Mouse (Mus musculus) heart, embryonic 11.5 days (tissue): Measurements from ENCODE around the gene Rflna. TPM values are rescaled to one million over a fixed set of nuclear protein-coding genes. Genes with fewer than 3 reads are reported as not detected.

Source experiments
- ATAC-seq: fragments of 200-750 bp; cut with Nextera tagmentation; replicated peaks from 2 replicates; pipeline ENCODE4 v1.8.0; 2017; ENCODE audit warnings: moderate library complexity; ENCODE audit not compliant: insufficient number of reproducible peaks, low FRiP score, low TSS enrichment
- H3K27ac ChIP-seq: fragments of 300-500 bp; sonication (generic); 2 replicates; pipeline ENCODE4 v1.5.1; 2014; ENCODE audit warnings: mild to moderate bottlenecking, low read depth, low read length
- H3K27me3 ChIP-seq: fragments of 300-500 bp; sonication (generic); 2 replicates; pipeline ENCODE4 v1.6.1; 2014; ENCODE audit warnings: mild to moderate bottlenecking, low read length, mixed read lengths; ENCODE audit not compliant: control insufficient read depth, insufficient read depth
- H3K36me3 ChIP-seq: fragments of 300-500 bp; sonication (generic); 2 replicates; pipeline ENCODE4 v1.6.1; 2014; ENCODE audit warnings: mild to moderate bottlenecking, low read length, moderate library complexity, mixed read lengths; ENCODE audit not compliant: control insufficient read depth, insufficient read depth
- H3K4me1 ChIP-seq: fragments of 300-500 bp; sonication (generic); 2 replicates; pipeline ENCODE4 v1.6.1; 2014; ENCODE audit warnings: low read length; ENCODE audit not compliant: control insufficient read depth, insufficient read depth
- H3K4me2 ChIP-seq: fragments of 300-500 bp; sonication (generic); 2 replicates; pipeline ENCODE4 v1.6.1; 2014; ENCODE audit warnings: mild to moderate bottlenecking, moderate library complexity
- H3K4me3 ChIP-seq: fragments of 300-500 bp; sonication (generic); 2 replicates; pipeline ENCODE4 v1.5.1; 2014; ENCODE audit warnings: low read depth, low read length
- H3K9ac ChIP-seq: fragments of 300-500 bp; sonication (generic); 2 replicates; pipeline ENCODE4 v1.6.1; 2014; ENCODE audit warnings: mild to moderate bottlenecking, low read depth, low read length, moderate library complexity
- H3K9me3 ChIP-seq: fragments of 300-500 bp; sonication (generic); replicated peaks from 2 replicates; pipeline ENCODE4 v1.6.1; 2016; ENCODE audit warnings: low read length; ENCODE audit not compliant: control insufficient read depth
- WGBS: fragments of 180-500 bp; shearing (Covaris S2); extraction: QIAGEN DNeasy Blood & Tissue Kit; methylation state at CpG from one replicate; pipeline ENCODE4 v1.1.7; 2014; ENCODE audit not compliant: insufficient replicate concordance; 5-methylcytosine and 5-hydroxymethylcytosine counted together
- polyA plus RNA-seq: library from polyadenylated mRNA; unstranded; fragments of >200 nt; fragmentation: Nextera tagmentation; extraction: Ambion mirVana; gene quantifications from 2 replicates; pipeline ENCODE4 v1.2.1, GENCODE M21; 2014

Rflna gene
- polyA plus RNA-seq, 1 experiment from 2014 or later: 1.1 TPM

- Histone ChIP-seq H3K27me3 (no peaks in the 10 kb centered on the region), H3K9me3 (no peaks in the 10 kb centered on the region), H3K27ac (no peak overlapping the region), H3K4me2 (no peak overlapping the region), H3K4me3 (no peak overlapping the region), H3K4me1 (0 out of 2 replicates have a peak, but pooled peaks cover 5% of the 10 kb centered on the region), H3K9ac (no peak overlapping the region), H3K36me3 (peaks cover 53% of the 10 kb centered on the region)
- no peak for ATAC-seq
- WGBS: 80% methylated on average over 8 of the region's 8 CpGs
Measured at GRCm38 (mm10) chr5:125036483-125036882, 33.5 kb downstream of the Rflna start.

GRCm38 (mm10) chr5:125039377-125040027 is 36.5 kb downstream of the Rflna start:
- ATAC-seq: no peak
- Histone ChIP-seq H3K9me3 (no peaks in the 10 kb centered on the region), H3K36me3 (peaks cover 38% of the 10 kb centered on the region)

DNA sequence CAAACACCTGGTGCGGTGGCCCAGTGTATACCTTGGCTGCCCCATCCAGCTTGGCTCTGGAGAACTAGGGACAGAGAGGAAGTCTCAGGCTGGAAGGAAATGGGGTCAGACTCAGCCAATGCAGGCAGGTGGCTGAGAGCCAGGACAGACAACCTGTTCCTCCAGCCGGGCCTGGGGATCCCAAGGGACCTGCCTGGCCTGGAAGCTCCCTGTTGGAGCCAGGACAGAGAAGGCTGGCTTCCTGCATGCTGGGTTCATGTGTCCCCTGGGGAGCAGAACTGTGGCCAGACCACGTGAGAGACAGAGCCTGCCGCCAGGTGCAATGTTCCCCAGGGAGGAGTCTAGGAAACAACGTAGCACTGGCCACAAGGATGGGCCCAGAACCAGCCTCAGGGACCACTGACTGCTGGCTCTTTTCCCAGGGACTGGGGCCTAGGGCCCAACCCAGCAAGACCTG is 37.1 kb downstream of the Rflna start:
- H3K36me3 ChIP-seq: peaks cover 35% of the 10 kb centered on the region
- H3K4me3 ChIP-seq: no peak overlapping the region
- 76% methylated on average over 5 of the region's 5 CpGs for WGBS
- H3K27me3 ChIP-seq: no peaks in the 10 kb centered on the region
- H3K9me3 ChIP-seq: no peaks in the 10 kb centered on the region
- 0 out of 2 replicates have a peak, but pooled peaks cover 10% of the 10 kb centered on the region for H3K4me1 ChIP-seq
- ATAC-seq: no peak
- no peak overlapping the region for H3K9ac ChIP-seq
- no peak overlapping the region for H3K4me2 ChIP-seq
- no peak overlapping the region for H3K27ac ChIP-seq

More at GRCm38 (mm10) chr5:125039377-125040027, 36.5 kb downstream of the Rflna start:
- Histone ChIP-seq H3K27me3 (no peaks in the 10 kb centered on the region), H3K9ac (no peak overlapping the region), H3K27ac (no peak overlapping the region), H3K4me2 (no peak overlapping the region), H3K4me1 (0 out of 2 replicates have a peak, but pooled peaks cover 10% of the 10 kb centered on the region), H3K4me3 (no peak overlapping the region)
- 88% methylated on average over 8 of the region's 8 CpGs for WGBS

DNA sequence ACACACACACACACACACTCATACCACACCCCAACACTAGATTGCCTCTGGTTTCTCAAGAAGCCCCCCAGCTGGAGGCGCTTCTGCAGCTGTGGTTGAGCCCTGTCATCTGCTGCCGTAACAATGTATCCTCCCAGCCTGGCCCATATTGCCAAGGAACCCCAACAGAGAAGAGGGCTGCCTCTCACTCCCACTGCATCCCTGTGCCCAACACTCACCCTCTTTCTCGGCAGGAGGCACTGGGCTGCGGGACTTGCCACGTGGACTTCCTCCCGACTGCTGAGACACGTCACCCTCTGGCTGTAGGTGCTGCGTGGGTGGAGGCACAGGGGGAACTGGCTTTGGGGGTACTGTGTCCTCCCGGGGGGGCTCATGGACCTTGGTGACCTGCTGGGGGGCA is 38.6 kb downstream of the Rflna start:
- Histone ChIP-seq H3K4me2 (no peak overlapping the region), H3K4me3 (no peak overlapping the region), H3K27me3 (no peaks in the 10 kb centered on the region), H3K36me3 (peaks cover 25% of the 10 kb centered on the region), H3K9me3 (no peaks in the 10 kb centered on the region), H3K9ac (no peak overlapping the region), H3K27ac (no peak overlapping the region), H3K4me1 (0 out of 2 replicates have a peak, but pooled peaks cover 14% of the 10 kb centered on the region)
- no peak for ATAC-seq
- 85% methylated on average over 9 of the region's 9 CpGs for WGBS

DNA sequence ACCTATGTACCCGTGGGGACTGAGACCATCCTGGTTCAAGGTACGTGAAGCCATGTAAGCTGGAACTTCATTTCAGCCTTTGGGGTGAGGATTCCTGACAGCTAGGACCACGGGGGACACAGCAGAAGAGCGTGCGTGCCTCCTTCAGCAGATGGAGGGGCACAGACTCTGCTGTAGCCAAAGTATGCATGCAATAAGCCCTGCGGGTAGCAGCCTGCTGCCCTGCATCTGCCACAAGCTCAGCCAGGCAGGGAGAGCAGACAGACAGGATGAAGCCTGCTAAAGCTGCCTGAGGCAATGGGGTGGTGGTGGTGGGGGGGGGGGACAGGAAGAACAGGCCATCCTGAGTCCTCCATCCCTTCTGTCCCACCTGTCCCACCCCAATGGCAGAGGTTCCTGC is 40.4 kb downstream of the Rflna start:
- Histone ChIP-seq H3K27me3 (no peaks in the 10 kb centered on the region), H3K4me3 (no peak overlapping the region), H3K27ac (no peak overlapping the region), H3K9ac (no peak overlapping the region), H3K36me3 (peaks cover 15% of the 10 kb centered on the region), H3K9me3 (no peaks in the 10 kb centered on the region), H3K4me1 (0 out of 2 replicates have a peak, but pooled peaks cover 14% of the 10 kb centered on the region), H3K4me2 (no peak overlapping the region)
- 87% methylated on average over 6 of the region's 6 CpGs for WGBS
- no peak for ATAC-seq

DNA sequence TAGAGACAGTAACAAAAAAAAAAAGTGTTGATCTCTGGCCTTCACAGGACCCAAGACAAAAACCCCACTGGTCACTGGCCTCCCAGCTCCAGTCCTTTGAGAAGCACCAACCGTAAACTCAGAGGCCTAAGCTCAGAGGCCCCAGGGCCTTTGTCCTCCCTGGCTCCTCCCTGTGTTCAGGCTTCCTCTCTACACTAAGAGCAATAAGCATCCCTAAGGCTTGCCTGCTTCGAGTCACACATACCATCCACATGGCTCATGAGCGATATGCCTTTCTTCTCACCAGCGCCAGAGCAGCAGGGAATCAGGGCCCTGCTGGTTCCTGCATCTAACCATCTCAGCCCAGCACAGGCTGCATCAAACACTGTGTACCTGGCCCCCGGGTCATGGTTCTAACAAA is 42.2 kb downstream of the Rflna start:
- no peak for ATAC-seq
- WGBS: 72% methylated on average over 5 of the region's 5 CpGs
- no peak overlapping the region for H3K9ac ChIP-seq
- H3K36me3 ChIP-seq: peaks cover 15% of the 10 kb centered on the region
- H3K4me2 ChIP-seq: no peak overlapping the region
- H3K4me3 ChIP-seq: no peak overlapping the region
- no peaks in the 10 kb centered on the region for H3K27me3 ChIP-seq
- H3K4me1 ChIP-seq: peaks cover 22% of the 10 kb centered on the region; the same call in 1 of the 2 replicates
- no peak overlapping the region for H3K27ac ChIP-seq
- H3K9me3 ChIP-seq: no peaks in the 10 kb centered on the region

DNA sequence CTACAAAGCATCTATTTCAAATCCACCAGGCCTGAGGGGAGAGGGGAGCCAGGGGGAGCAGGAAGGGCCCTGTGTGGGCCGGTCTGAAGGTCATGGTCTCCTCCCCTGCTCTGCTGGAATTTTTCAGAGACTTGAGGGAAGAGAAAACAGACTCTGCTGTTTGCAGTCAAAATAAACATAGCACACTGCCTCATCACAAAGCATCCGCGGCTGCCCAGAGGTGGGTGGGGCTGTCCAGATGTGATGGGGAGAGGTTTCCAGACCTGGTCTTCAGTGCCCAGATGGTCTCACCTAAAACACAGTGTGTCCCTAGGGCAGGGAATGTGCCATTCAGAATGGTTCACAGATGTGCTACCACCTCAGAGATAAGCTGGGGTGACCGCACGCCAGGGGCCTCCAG is 43.4 kb downstream of the Rflna start:
- Histone ChIP-seq H3K4me1 (peaks cover 29% of the 10 kb centered on the region; the same call in 1 of the 2 replicates), H3K27me3 (no peaks in the 10 kb centered on the region), H3K36me3 (peaks cover 20% of the 10 kb centered on the region), H3K4me2 (no peak overlapping the region), H3K27ac (no peak overlapping the region), H3K9ac (no peak overlapping the region), H3K9me3 (no peaks in the 10 kb centered on the region), H3K4me3 (no peak overlapping the region)
- WGBS: 63% methylated on average over 5 of the region's 5 CpGs
- no peak for ATAC-seq

- peak overlapping the region; percentile 12; the same call in 1 of the 2 replicates for H3K27ac ChIP-seq
- H3K36me3 ChIP-seq: peaks cover 18% of the 10 kb centered on the region
- no peak overlapping the region for H3K4me2 ChIP-seq
- no peak overlapping the region for H3K4me3 ChIP-seq
- H3K9ac ChIP-seq: no peak overlapping the region; the same call in 1 of the 2 replicates
- peaks cover 55% of the 10 kb centered on the region for H3K4me1 ChIP-seq
- H3K27me3 ChIP-seq: no peaks in the 10 kb centered on the region
- WGBS: 54% methylated on average over 4 of the region's 4 CpGs
- no peaks in the 10 kb centered on the region for H3K9me3 ChIP-seq
- peak; percentile 60; the same call in 1 of the 2 replicates for ATAC-seq
Measured at GRCm38 (mm10) chr5:125049481-125049880, 46.5 kb downstream of the Rflna start.

GRCm38 (mm10) chr5:125052237-125052602 is 49.2 kb downstream of the Rflna start:
- no peaks in the 10 kb centered on the region for H3K9me3 ChIP-seq
- H3K36me3 ChIP-seq: peaks cover 18% of the 10 kb centered on the region
- 36% methylated on average over 10 of the region's 10 CpGs for WGBS
- peak overlapping the region; percentile 42 for H3K27ac ChIP-seq
- H3K4me3 ChIP-seq: no peak overlapping the region
- H3K4me1 ChIP-seq: peaks cover 77% of the 10 kb centered on the region
- H3K4me2 ChIP-seq: no peak overlapping the region
- no peak; the same call in 1 of the 2 replicates for ATAC-seq
- H3K9ac ChIP-seq: no peak overlapping the region
- no peaks in the 10 kb centered on the region for H3K27me3 ChIP-seq
